Mouse (Mus musculus) cortical plate, adult 2 months (tissue): ENCODE data around the gene Atp1a1. TPM values are rescaled to one million over a fixed set of nuclear protein-coding genes. Genes with fewer than 3 reads are reported as not detected.

Source experiments
- H3K27ac ChIP-seq: fragments of 200-500 bp; 2 replicates; pipeline ENCODE4 v1.5.1; 2012; ENCODE audit warnings: low read length, control low read depth, inconsistent platforms; ENCODE audit not compliant: insufficient read depth
- H3K4me1 ChIP-seq: fragments of 200-500 bp; 2 replicates; pipeline ENCODE4 v1.6.1; 2011; ENCODE audit warnings: low read length; ENCODE audit not compliant: control insufficient read depth, insufficient read depth
- H3K4me3 ChIP-seq: fragments of 200-500 bp; 2 replicates; pipeline ENCODE4 v1.5.1; 2011; ENCODE audit warnings: mild to moderate bottlenecking, low read length, control low read depth; ENCODE audit not compliant: insufficient read depth
- CTCF ChIP-seq: fragments of 200-500 bp; IDR thresholded peaks from 2 replicates; pipeline ENCODE4 v1.5.1; 2011; ENCODE audit warnings: mild to moderate bottlenecking, control low read depth, low read length; ENCODE audit not compliant: insufficient read depth; ENCODE audit errors: extremely low read depth
- POLR2A ChIP-seq: fragments of 200-500 bp; IDR thresholded peaks from 2 replicates; pipeline ENCODE4 v1.6.1; 2011; ENCODE audit warnings: mild to moderate bottlenecking, low read length, control low read depth; ENCODE audit not compliant: insufficient read depth; ENCODE audit errors: extremely low read depth
- polyA plus RNA-seq: library from polyadenylated mRNA; depleted of rRNA; stranded (reverse); fragments of >200 nt; gene quantifications from 2 replicates; pipeline ENCODE4 v1.2.3, GENCODE M21; 2012

The Atp1a1 gene
- polyA plus RNA-seq, 1 experiment = 830 TPM

GRCm38 (mm10) chr3:101615856-101616255 is 11.4 kb upstream of the Atp1a1 start:
- H3K27ac ChIP-seq = no peak overlapping the region
- H3K4me3 ChIP-seq = no peak overlapping the region
- H3K4me1 ChIP-seq = no peaks in the 10 kb centered on the region; the same call in 1 of the 2 replicates
- TF ChIP-seq CTCF (no peak), POLR2A (no peak)

- no peak overlapping the region for H3K4me3 ChIP-seq
- no peaks in the 10 kb centered on the region; the same call in 1 of the 2 replicates for H3K4me1 ChIP-seq
- no peak overlapping the region for H3K27ac ChIP-seq
- TF ChIP-seq CTCF (no peak), POLR2A (no peak)
These were observed 7.5 kb upstream of the Atp1a1 start for GRCm38 (mm10) chr3:101611813-101612491.

GRCm38 (mm10) chr3:101611012-101611812 is 6.7 kb upstream of the Atp1a1 start:
- no peak for TF ChIP-seq POLR2A
- TF ChIP-seq CTCF = no peak
- no peak overlapping the region for H3K4me3 ChIP-seq
- no peak overlapping the region for H3K27ac ChIP-seq
- no peaks in the 10 kb centered on the region; the same call in 1 of the 2 replicates for H3K4me1 ChIP-seq

- TF ChIP-seq POLR2A = no peak
- no peak for TF ChIP-seq CTCF
- H3K4me1 ChIP-seq = no peaks in the 10 kb centered on the region; the same call in 1 of the 2 replicates
- H3K27ac ChIP-seq = no peak overlapping the region
- no peak overlapping the region for H3K4me3 ChIP-seq
These were observed 4.8 kb upstream of the Atp1a1 start for GRCm38 (mm10) chr3:101609302-101609701.

- no peak for TF ChIP-seq CTCF
- TF ChIP-seq POLR2A = no peak
These were observed 2.5 kb upstream of the Atp1a1 start for GRCm38 (mm10) chr3:101606861-101607455.

GRCm38 (mm10) chr3:101605721-101606120 is 1.2 kb upstream of the Atp1a1 start:
- Histone ChIP-seq H3K4me1 (no peaks in the 10 kb centered on the region; the same call in 1 of the 2 replicates), H3K27ac (no peak overlapping the region), H3K4me3 (no peak overlapping the region; the same call in 1 of the 2 replicates)
- TF ChIP-seq CTCF = no peak
- TF ChIP-seq POLR2A = no peak

More at GRCm38 (mm10) chr3:101606861-101607455, 2.5 kb upstream of the Atp1a1 start:
- Histone ChIP-seq H3K27ac (no peak overlapping the region), H3K4me1 (no peaks in the 10 kb centered on the region; the same call in 1 of the 2 replicates), H3K4me3 (no peak overlapping the region)

- Histone ChIP-seq H3K4me3 (peak overlapping the region; percentile 63; the same call in 1 of the 2 replicates), H3K27ac (peak overlapping the region; percentile 98; the same call in 1 of the 2 replicates), H3K4me1 (no peaks in the 10 kb centered on the region; the same call in 1 of the 2 replicates)
- TF ChIP-seq CTCF = no peak
- no peak for TF ChIP-seq POLR2A
These were observed 807 bp upstream of the Atp1a1 start for GRCm38 (mm10) chr3:101605291-101605690.

- Histone ChIP-seq H3K4me3 (peak overlapping the region; percentile 63), H3K27ac (peak overlapping the region; percentile 98), H3K4me1 (peaks cover 7% of the 10 kb centered on the region)
- TF ChIP-seq CTCF (0 out of 2 replicates have a peak, but pooled peaks have one; percentile 3), POLR2A (peak; percentile 60; the same call in 1 of the 2 replicates)
These were observed 579 bp downstream of the Atp1a1 start for GRCm38 (mm10) chr3:101603661-101604549.

GRCm38 (mm10) chr3:101603194-101603593 is 1.3 kb downstream of the Atp1a1 start:
- Histone ChIP-seq H3K27ac (peak overlapping the region; percentile 98), H3K4me3 (peak overlapping the region; percentile 63), H3K4me1 (peaks cover 11% of the 10 kb centered on the region)
- no peak for TF ChIP-seq CTCF
- TF ChIP-seq POLR2A = no peak
